Mouse (Mus musculus) erythroblast, adult 5-6 weeks (primary cell): ENCODE measurements at regions not wholly inside any gene's neighbourhood (a gene's known extent, or its start where the extent isn't known, plus 50 kb on each side); places are given as distances from the start of the nearest gene placed in this dataset.

ENCODE experiments used
- ATAC-seq: replicated peaks from 2 replicates; pipeline ENCODE4 v1.8.0; 2016; ENCODE audit warnings: moderate number of reproducible peaks, mild to moderate bottlenecking, moderate TSS enrichment, inconsistent platforms; ENCODE audit not compliant: poor library complexity, low FRiP score, severe bottlenecking

GRCm38 (mm10) chr12:25934946-25935345, 480.1 kb downstream of the Rnf144a start:
- ATAC-seq, result no peak

GRCm38 (mm10) chr12:25934526-25934925, 480.5 kb downstream of the Rnf144a start:
- no peak for ATAC-seq

- ATAC-seq, result no peak
Observed at GRCm38 (mm10) chr12:25926367-25926766, 488.7 kb downstream of the Rnf144a start.

- no peak for ATAC-seq
Observed at GRCm38 (mm10) chr12:25924526-25924925, 490.5 kb downstream of the Rnf144a start.

DNA sequence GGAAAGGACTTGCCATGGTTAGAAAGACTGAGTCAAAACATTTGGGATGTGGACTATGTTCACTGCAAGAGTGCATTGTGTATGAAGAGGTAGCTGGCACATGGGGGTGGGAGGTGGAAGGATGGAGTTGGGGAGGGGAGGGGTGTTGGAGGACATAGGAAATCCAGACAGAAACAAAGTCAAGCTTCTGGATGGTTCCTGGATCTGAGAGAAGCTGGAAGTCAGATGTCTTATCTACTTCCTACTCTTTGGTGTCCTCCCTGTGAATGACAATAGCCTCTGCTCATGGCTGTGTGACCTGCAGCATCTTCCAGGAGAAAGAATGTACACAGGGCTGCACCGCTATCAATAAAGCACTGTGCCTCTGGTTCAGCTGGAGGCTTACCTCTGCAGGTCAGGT, 491.3 kb downstream of the Rnf144a start:
- no peak for ATAC-seq

DNA sequence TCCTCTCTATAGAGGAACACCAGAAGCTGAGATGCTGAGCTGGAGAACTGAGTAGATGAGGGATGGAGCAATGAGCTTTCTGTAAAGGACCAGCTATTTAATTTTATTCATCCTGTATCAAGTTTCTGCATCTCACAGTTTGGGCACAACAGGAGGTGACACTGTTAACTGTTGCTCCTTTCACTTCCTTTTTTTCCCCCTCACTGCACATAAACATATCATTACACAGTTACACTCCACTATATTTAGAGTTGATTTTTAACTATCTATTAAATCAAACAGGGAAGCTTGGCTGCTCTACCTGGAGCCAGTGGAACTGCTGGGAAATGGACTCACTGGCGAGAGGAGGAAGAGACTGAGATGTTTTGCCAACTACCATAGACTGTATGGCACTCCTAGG, 509.4 kb downstream of the Rnf144a start:
- ATAC-seq, result no peak

- no peak for ATAC-seq
Observed at GRCm38 (mm10) chr12:25896543-25896942, 518.5 kb downstream of the Rnf144a start.

DNA sequence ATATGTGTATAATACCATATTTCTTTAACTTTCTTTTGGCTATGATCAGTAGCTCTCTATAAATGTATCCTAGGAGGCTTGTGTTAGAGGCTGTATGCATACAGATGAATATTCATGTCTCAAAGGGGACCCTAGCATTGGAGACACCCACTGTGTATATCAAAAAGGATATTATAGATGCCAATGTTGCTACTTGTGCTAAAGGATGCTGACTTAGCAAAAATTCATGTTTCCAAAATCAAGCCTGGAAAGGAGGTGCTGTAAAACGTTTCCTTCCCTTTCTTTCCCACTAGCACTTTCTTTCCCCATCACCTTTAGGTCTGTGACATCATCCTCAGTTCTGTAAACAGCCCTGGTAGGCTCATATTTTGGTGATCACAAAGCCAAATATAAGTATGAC, 519.4 kb downstream of the Rnf144a start:
- ATAC-seq, result no peak

GRCm38 (mm10) chr12:25891391-25892167, 523.5 kb downstream of the Rnf144a start:
- ATAC-seq, result no peak

- no peak for ATAC-seq
Observed at GRCm38 (mm10) chr12:25890722-25891121, 524.3 kb downstream of the Rnf144a start.

DNA sequence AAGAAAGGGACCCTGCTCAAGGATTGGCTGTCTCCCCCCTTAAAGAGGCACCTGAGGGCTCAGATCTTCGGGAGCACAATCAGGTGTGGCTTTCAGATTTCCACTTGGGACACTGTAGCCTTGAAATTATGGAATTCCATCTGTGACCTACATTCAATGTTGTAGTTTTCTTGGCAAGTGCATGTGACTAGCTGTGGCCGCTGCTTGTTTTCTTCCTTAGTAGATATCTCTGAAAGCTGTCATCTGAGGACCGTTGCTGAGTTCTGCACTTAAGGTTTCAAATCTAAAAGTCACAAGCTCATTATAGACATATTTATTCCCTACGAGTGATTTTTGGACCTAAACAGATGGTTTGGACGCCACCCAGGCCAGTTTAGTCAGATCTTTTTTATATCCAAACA, 531.3 kb downstream of the Rnf144a start:
- ATAC-seq, result no peak

DNA sequence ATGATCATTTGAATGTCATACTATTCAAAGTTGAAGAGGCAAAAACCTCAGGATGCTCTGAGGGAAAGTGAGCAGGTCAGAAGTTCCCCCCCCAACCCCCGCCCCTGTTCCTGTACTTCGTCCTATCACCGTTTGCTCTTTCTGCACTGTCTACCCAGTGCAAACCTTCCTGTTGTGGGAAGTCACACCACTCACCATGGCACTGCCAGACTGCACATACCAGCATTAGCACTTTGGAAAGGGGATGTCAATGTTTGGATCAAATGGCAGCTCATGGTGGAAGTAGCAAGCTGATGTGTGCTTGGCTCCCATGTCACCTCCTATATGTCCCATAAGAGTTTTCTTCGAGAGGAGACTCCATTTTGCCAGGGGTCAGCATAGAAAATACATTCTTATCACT, 543.2 kb downstream of the Rnf144a start:
- no peak for ATAC-seq

DNA sequence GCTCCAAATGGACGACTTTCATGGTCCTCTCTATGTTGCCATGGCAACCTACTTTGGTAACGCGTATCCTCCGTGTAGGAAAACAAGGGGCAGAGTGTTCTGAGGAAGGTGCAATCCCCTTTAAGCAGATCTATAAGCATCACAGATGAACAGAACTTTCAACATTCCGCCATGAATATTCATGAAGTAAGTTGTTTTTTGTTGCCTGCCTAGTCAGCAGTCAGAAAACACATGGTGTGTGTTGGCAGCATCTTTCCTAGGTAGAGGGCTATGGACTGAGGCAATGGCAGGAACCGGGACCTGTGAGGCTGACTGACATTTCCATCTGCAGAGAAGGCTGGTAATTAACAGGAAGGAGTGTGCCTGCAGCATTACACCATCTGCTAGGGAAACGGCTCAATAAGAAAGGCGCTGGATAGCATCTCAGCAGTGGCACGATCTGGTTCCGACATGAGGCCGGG, 544.0 kb downstream of the Rnf144a start:
- ATAC-seq, result no peak

- ATAC-seq, result no peak
Observed at GRCm38 (mm10) chr12:25869846-25870245, 545.2 kb downstream of the Rnf144a start.

- no peak for ATAC-seq
Observed at GRCm38 (mm10) chr12:25865063-25865462, 550.0 kb downstream of the Rnf144a start.

GRCm38 (mm10) chr12:25864113-25864852, 550.8 kb downstream of the Rnf144a start:
- ATAC-seq, result no peak

DNA sequence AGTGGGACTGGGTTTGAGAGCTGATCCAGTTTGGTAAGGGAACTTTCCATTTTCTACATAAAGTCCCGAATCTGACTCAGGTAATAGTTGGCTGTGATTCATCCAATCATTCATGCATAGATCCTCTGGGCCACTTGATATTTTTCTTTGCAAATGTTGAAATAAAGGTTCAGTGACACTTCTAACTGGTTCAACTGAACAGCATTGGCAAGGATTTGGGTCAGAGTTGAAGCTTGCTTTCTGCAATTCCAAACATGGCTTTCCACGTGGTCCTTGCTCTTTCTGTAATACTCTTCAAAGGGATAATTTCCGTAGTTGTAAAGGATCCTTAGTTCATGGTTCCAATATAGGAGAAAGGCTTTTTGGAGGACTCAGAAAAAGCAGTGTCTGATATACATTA, 554.0 kb downstream of the Rnf144a start:
- no peak for ATAC-seq

DNA sequence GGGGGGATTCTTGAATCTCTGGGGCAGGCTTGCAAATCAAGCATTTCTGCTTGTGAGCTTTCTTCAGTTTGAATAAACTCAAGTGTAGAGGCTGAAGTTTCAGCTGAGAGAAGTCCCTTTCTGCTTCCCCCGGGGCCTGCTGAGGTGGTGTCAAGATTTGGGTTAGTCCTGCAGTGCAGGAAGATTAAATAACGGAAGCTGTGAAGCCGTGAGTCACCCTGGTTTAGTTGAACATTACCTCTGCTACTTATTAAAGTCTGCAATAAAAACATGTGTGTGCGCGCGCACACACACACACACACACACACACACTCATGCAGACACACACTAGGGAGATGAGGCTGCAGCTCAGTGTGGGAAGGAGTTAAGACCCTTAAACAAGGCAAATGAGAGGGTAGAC, 556.7 kb downstream of the Rnf144a start:
- ATAC-seq, result no peak

- no peak for ATAC-seq
Observed at GRCm38 (mm10) chr12:25830057-25830456, 585.0 kb downstream of the Rnf144a start.

DNA sequence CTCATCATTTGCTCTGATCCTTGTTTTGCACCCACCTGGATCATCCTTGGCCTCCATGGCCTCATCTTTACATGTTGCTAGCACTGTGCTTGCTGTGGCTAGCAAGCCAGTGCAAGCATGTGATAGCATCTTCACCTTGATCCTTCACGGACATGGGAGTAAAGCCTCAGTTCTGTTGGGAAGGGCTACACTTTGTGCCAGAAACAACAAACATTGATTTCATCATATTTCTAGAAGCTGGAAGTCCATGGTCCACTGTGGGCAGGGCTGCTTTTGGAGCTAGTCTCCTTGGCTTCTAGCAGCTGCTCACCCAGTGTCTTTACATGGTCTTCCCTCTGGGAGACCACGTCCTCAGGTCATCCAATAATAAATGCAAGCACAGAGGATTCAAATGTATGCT, 587.1 kb downstream of the Rnf144a start:
- ATAC-seq, result no peak

DNA sequence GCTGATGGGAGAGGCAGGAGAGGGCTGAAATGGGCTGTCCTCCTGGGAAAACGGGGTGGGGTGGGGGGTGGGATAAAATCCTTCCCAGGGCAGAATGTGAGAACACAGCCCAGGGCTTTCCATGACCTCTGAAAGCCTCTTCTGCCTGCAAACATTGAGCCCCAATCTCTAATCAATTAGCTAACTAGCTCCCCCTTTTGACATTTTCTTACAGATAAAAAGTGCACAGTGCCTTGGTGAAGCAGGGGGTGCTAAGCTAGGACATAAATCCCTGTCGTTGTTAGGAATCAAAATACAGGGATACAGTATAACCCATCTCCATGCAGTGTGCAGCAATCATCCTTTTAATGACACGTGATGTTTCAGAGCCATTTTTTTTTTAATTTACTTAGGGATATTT, 588.1 kb downstream of the Rnf144a start:
- no peak for ATAC-seq
